Mouse (Mus musculus): Measurements from ENCODE around the gene Cdh11.

- TF ChIP-seq RAD21 (IDR thresholded peaks at IDR 0.05; ENCODE audit: low read depth, low read length) (no peak), MEF2A (IDR thresholded peaks at IDR 0.05; ENCODE audit: borderline replicate concordance, low read depth, low read length) (no peak)
Measured at GRCm38 (mm10) chr8:102705376-102705905, 80.0 kb downstream of the Cdh11 start.

All from CH12.LX (cell line).